Mouse (Mus musculus): ENCODE results near the gene Ing3. TPM values are rescaled to one million over a fixed set of nuclear protein-coding genes. Genes with fewer than 3 reads are reported as not detected.

Gene Ing3
- total RNA-seq, 1 experiment from 2014 or later = 25.2 TPM

DNA sequence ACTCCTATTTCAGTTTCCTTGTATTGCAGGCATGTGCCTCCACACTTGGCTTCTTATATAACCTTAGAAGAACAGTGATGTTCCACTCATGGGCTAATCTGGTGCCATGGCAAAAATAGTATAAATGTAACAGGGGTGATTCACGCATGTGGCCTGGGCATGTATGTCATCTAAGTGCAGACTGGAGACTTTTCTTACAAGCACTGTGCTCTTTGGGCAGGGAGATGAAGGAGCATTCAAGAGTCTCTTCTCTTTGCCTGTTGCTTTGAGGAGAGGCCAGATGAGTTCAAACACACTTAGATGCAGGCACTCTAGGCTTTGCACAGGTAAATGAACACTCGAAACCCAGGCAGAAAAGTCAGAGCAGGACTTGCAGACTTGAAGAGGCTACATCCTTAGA, 74.8 kb downstream of the Ing3 start:
- DNase-seq = no peak

Other genes starting within 250 kb of the Ing3 start
- 150 and 159 TPM in 2 replicates for gene Tspan12, start 97.1 kb upstream of the Ing3 start, total RNA-seq (2021)
- gene Cped1, start 36.3 kb downstream of the Ing3 start, total RNA-seq (2021) = 30.4 and 39.5 TPM in 2 replicates

All from adrenal gland, postnatal 25 days (tissue).